Mouse (Mus musculus) ovary, adult 18-20 months (tissue): Measurements from ENCODE around the gene B4galnt2.
"Not testable (repeated sequence)": the region's sequence is repeated elsewhere in the genome, so short reads cannot be mapped to it uniquely, and the experiment has no call there.

ENCODE experiments used
- DNase-seq: peaks from one replicate; pipeline ENCODE4 v3.0.0; 2022; ENCODE audit warnings: low spot score, mixed read lengths

Gene B4galnt2

GRCm38 (mm10) chr11:95914571-95914991 is at the start of gene B4galnt2:
B4galnt2 (minus strand) TSS chr11:95914891.
- no peak for DNase-seq

GRCm38 (mm10) chr11:95963304-95963703 is 48.6 kb upstream of the B4galnt2 start:
- DNase-seq, result no peak

- no peak for DNase-seq
Observed at GRCm38 (mm10) chr11:95959152-95959551, 44.5 kb upstream of the B4galnt2 start.

- DNase-seq, result no peak
Observed at GRCm38 (mm10) chr11:95958251-95958650, 43.6 kb upstream of the B4galnt2 start.

- DNase-seq, result no peak
Observed at GRCm38 (mm10) chr11:95957407-95957806, 42.7 kb upstream of the B4galnt2 start.

- no peak for DNase-seq
Observed at GRCm38 (mm10) chr11:95953313-95953712, 38.6 kb upstream of the B4galnt2 start.

- DNase-seq, result no peak
Observed at GRCm38 (mm10) chr11:95945838-95946472, 31.3 kb upstream of the B4galnt2 start.

- no peak for DNase-seq
Observed at GRCm38 (mm10) chr11:95939828-95940507, 25.3 kb upstream of the B4galnt2 start.

- DNase-seq, result no peak
Observed at GRCm38 (mm10) chr11:95936409-95936808, 21.7 kb upstream of the B4galnt2 start.

- not testable (repeated sequence) for DNase-seq
Observed at GRCm38 (mm10) chr11:95932168-95932567, 17.5 kb upstream of the B4galnt2 start.

- DNase-seq, result no peak
Observed at GRCm38 (mm10) chr11:95926398-95926797, 11.7 kb upstream of the B4galnt2 start.

- no peak for DNase-seq
Observed at GRCm38 (mm10) chr11:95925976-95926375, 11.3 kb upstream of the B4galnt2 start.

- no peak for DNase-seq
Observed at GRCm38 (mm10) chr11:95924215-95924614, 9.5 kb upstream of the B4galnt2 start.

GRCm38 (mm10) chr11:95923477-95923876 is 8.8 kb upstream of the B4galnt2 start:
- DNase-seq, result not testable (repeated sequence)

GRCm38 (mm10) chr11:95921991-95922621 is 7.4 kb upstream of the B4galnt2 start:
- no peak for DNase-seq

- no peak for DNase-seq
Observed at GRCm38 (mm10) chr11:95916426-95916825, 1.7 kb upstream of the B4galnt2 start.

- no peak for DNase-seq
Observed at GRCm38 (mm10) chr11:95915006-95915710, 467 bp upstream of the B4galnt2 start.

- no peak for DNase-seq
Observed at GRCm38 (mm10) chr11:95913959-95914566, 628 bp downstream of the B4galnt2 start.

GRCm38 (mm10) chr11:95911579-95911978 is 3.1 kb downstream of the B4galnt2 start:
- no peak for DNase-seq

GRCm38 (mm10) chr11:95907805-95908524 is 6.7 kb downstream of the B4galnt2 start:
- no peak for DNase-seq

GRCm38 (mm10) chr11:95904290-95904689 is 10.4 kb downstream of the B4galnt2 start:
- no peak for DNase-seq
